Mouse (Mus musculus) midbrain, embryonic 10.5 days (tissue): ENCODE data around the gene Kank2. TPM values are rescaled to one million over a fixed set of nuclear protein-coding genes. Genes with fewer than 3 reads are reported as not detected.
A peak's percentile ranks its signal among the peaks of the same experiment; 100 is the strongest.

Experiments
- DNase-seq: peaks from one replicate; pipeline ENCODE4 v3.0.0-alpha.2; 2017; ENCODE audit warnings: low spot score
- H3K27ac ChIP-seq: fragments of 300-500 bp; sonication (generic); replicated peaks from 2 replicates; pipeline ENCODE4 v1.5.1; 2016; ENCODE audit warnings: mild to moderate bottlenecking
- H3K27me3 ChIP-seq: fragments of 300-500 bp; sonication (generic); 2 replicates; pipeline ENCODE4 v1.6.1; 2016; ENCODE audit warnings: low read depth, mild to moderate bottlenecking; ENCODE audit not compliant: poor library complexity, severe bottlenecking
- H3K36me3 ChIP-seq: fragments of 300-500 bp; sonication (generic); 2 replicates; pipeline ENCODE4 v1.6.1; 2016; ENCODE audit warnings: mild to moderate bottlenecking, moderate library complexity
- H3K4me1 ChIP-seq: fragments of 300-500 bp; sonication (generic); 2 replicates; pipeline ENCODE4 v1.6.1; 2016
- H3K4me3 ChIP-seq: fragments of 300-500 bp; sonication (generic); 2 replicates; pipeline ENCODE4 v1.5.1; 2016; ENCODE audit warnings: mild to moderate bottlenecking, moderate library complexity
- H3K9me3 ChIP-seq: fragments of 300-500 bp; sonication (generic); replicated peaks from 2 replicates; pipeline ENCODE4 v1.6.1; 2016; ENCODE audit warnings: mild to moderate bottlenecking
- WGBS: fragments of 180-500 bp; shearing (Covaris S2); methylation state at CpG from one replicate; pipeline ENCODE4 v1.1.7; 2016; 5-methylcytosine and 5-hydroxymethylcytosine counted together
- polyA plus RNA-seq: library from polyadenylated mRNA; unstranded; fragments of >200 nt; fragmentation: Nextera tagmentation; extraction: Ambion mirVana; gene quantifications from 2 replicates; pipeline ENCODE4 v1.2.1, GENCODE M21; 2016

Kank2 gene
- 8.6 and 9.5 TPM in 2 replicates for polyA plus RNA-seq

GRCm38 (mm10) chr9:21798345-21799009 is at the start of gene Kank2:
Gene Kank2, minus strand, starts transcription at chr9:21798744.
- H3K4me1 ChIP-seq, result peaks cover 33% of the 10 kb centered on the region
- H3K36me3 ChIP-seq, result peaks cover 30% of the 10 kb centered on the region
- peak; percentile 89 for DNase-seq
- WGBS, result under 1% methylated on average over 52 of the region's 52 CpGs
- peak within 1 kb of the TSS; percentile 85 for H3K4me3 ChIP-seq
- peak within 1 kb of the TSS; percentile 91 for H3K27ac ChIP-seq
- no peaks in the 10 kb centered on the region for H3K27me3 ChIP-seq
- H3K9me3 ChIP-seq, result no peaks in the 10 kb centered on the region

GRCm38 (mm10) chr9:21847926-21848325 is 49.4 kb upstream of the Kank2 start:
- peaks cover 60% of the 10 kb centered on the region for H3K4me1 ChIP-seq
- no peak for DNase-seq
- no peaks in the 10 kb centered on the region for H3K27me3 ChIP-seq
- H3K27ac ChIP-seq, result peak overlapping the region; percentile 38; the same call in 1 of the 2 replicates
- H3K4me3 ChIP-seq, result no peak overlapping the region
- peaks cover 25% of the 10 kb centered on the region for H3K36me3 ChIP-seq
- H3K9me3 ChIP-seq, result no peaks in the 10 kb centered on the region
- WGBS, result 22% methylated on average over 10 of the region's 10 CpGs

- 21% methylated on average over 3 of the region's 3 CpGs for WGBS
- Histone ChIP-seq H3K4me1 (peaks cover 57% of the 10 kb centered on the region), H3K4me3 (no peak overlapping the region), H3K9me3 (no peaks in the 10 kb centered on the region), H3K27me3 (no peaks in the 10 kb centered on the region), H3K36me3 (peaks cover 30% of the 10 kb centered on the region), H3K27ac (peak overlapping the region; percentile 38; the same call in 1 of the 2 replicates)
- DNase-seq, result no peak
Observed at GRCm38 (mm10) chr9:21847425-21847824, 48.9 kb upstream of the Kank2 start.

- Histone ChIP-seq H3K4me3 (peak overlapping the region; percentile 3; the same call in 1 of the 2 replicates), H3K4me1 (peaks cover 51% of the 10 kb centered on the region)
- DNase-seq, result no peak
Observed at GRCm38 (mm10) chr9:21846755-21847341, 48.3 kb upstream of the Kank2 start.

GRCm38 (mm10) chr9:21845381-21846080 is 47.0 kb upstream of the Kank2 start:
- Histone ChIP-seq H3K9me3 (no peaks in the 10 kb centered on the region), H3K27ac (no peak overlapping the region), H3K36me3 (peaks cover 42% of the 10 kb centered on the region), H3K4me3 (no peak overlapping the region), H3K4me1 (peaks cover 41% of the 10 kb centered on the region), H3K27me3 (no peaks in the 10 kb centered on the region)
- WGBS, result 64% methylated on average over 14 of the region's 14 CpGs
- no peak for DNase-seq

More at GRCm38 (mm10) chr9:21846755-21847341, 48.3 kb upstream of the Kank2 start:
- H3K27ac ChIP-seq, result peak overlapping the region; percentile 74
- peaks cover 34% of the 10 kb centered on the region for H3K36me3 ChIP-seq
- WGBS, result 11% methylated on average over 11 of the region's 11 CpGs
- no peaks in the 10 kb centered on the region for H3K27me3 ChIP-seq
- no peaks in the 10 kb centered on the region for H3K9me3 ChIP-seq

- no peak overlapping the region for H3K27ac ChIP-seq
- H3K9me3 ChIP-seq, result no peaks in the 10 kb centered on the region
- DNase-seq, result no peak
- peaks cover 56% of the 10 kb centered on the region for H3K36me3 ChIP-seq
- 91% methylated on average over 6 of the region's 6 CpGs for WGBS
- no peaks in the 10 kb centered on the region for H3K27me3 ChIP-seq
- H3K4me3 ChIP-seq, result no peak overlapping the region
- H3K4me1 ChIP-seq, result peaks cover 25% of the 10 kb centered on the region
Observed at GRCm38 (mm10) chr9:21843086-21843485, 44.5 kb upstream of the Kank2 start.

- Histone ChIP-seq H3K4me3 (no peak overlapping the region), H3K27ac (no peak overlapping the region), H3K4me1 (peaks cover 18% of the 10 kb centered on the region), H3K27me3 (no peaks in the 10 kb centered on the region), H3K9me3 (no peaks in the 10 kb centered on the region), H3K36me3 (peaks cover 62% of the 10 kb centered on the region)
- 66% methylated on average over 5 of the region's 5 CpGs for WGBS
- no peak for DNase-seq
Observed at GRCm38 (mm10) chr9:21842391-21842790, 43.8 kb upstream of the Kank2 start.

- DNase-seq, result no peak
- Histone ChIP-seq H3K4me3 (no peak overlapping the region), H3K36me3 (peaks cover 67% of the 10 kb centered on the region), H3K9me3 (no peaks in the 10 kb centered on the region), H3K27ac (no peak overlapping the region), H3K27me3 (no peaks in the 10 kb centered on the region), H3K4me1 (peaks cover 8% of the 10 kb centered on the region; the same call in 1 of the 2 replicates)
- WGBS, result 96% methylated on average over 6 of the region's 6 CpGs
Observed at GRCm38 (mm10) chr9:21841340-21841739, 42.8 kb upstream of the Kank2 start.

GRCm38 (mm10) chr9:21840115-21840787 is 41.7 kb upstream of the Kank2 start:
- peak; percentile 53 for DNase-seq
- Histone ChIP-seq H3K4me3 (no peak overlapping the region), H3K4me1 (peaks cover 1% of the 10 kb centered on the region; the same call in 1 of the 2 replicates), H3K27ac (no peak overlapping the region), H3K36me3 (peaks cover 69% of the 10 kb centered on the region), H3K27me3 (no peaks in the 10 kb centered on the region), H3K9me3 (no peaks in the 10 kb centered on the region)
- 61% methylated on average over 8 of the region's 8 CpGs for WGBS

GRCm38 (mm10) chr9:21837690-21838089 is 39.1 kb upstream of the Kank2 start:
- Histone ChIP-seq H3K36me3 (peaks cover 62% of the 10 kb centered on the region), H3K4me3 (no peak overlapping the region), H3K4me1 (no peaks in the 10 kb centered on the region), H3K27me3 (no peaks in the 10 kb centered on the region), H3K9me3 (no peaks in the 10 kb centered on the region), H3K27ac (no peak overlapping the region)
- no peak for DNase-seq
- WGBS, result 90% methylated on average over 2 of the region's 2 CpGs

GRCm38 (mm10) chr9:21835258-21835912 is 36.8 kb upstream of the Kank2 start, which contains the start of gene Angptl8:
Gene Angptl8, plus strand, starts transcription at chr9:21835510.
- DNase-seq, result no peak
- H3K27me3 ChIP-seq, result no peaks in the 10 kb centered on the region
- H3K4me3 ChIP-seq, result no peak within 1 kb of the TSS
- H3K27ac ChIP-seq, result no peak within 1 kb of the TSS
- H3K4me1 ChIP-seq, result no peaks in the 10 kb centered on the region
- peaks cover 59% of the 10 kb centered on the region for H3K36me3 ChIP-seq
- no peaks in the 10 kb centered on the region for H3K9me3 ChIP-seq
- 88% methylated on average over 15 of the region's 15 CpGs for WGBS
